Mouse (Mus musculus) embryonic facial prominence, embryonic 13.5 days (tissue): Measurements from ENCODE around the gene Cyp39a1. TPM values are rescaled to one million over a fixed set of nuclear protein-coding genes. Genes with fewer than 3 reads are reported as not detected.

Experiments
- ATAC-seq: fragments of 200-750 bp; cut with Nextera tagmentation; 2 replicates; pipeline ENCODE4 v1.8.0; 2017; ENCODE audit warnings: low read depth; ENCODE audit not compliant: insufficient number of reproducible peaks, insufficient read depth, low FRiP score, low TSS enrichment
- H3K27ac ChIP-seq: fragments of 300-500 bp; sonication (generic); 2 replicates; pipeline ENCODE4 v1.5.1; 2015; ENCODE audit warnings: moderate library complexity, mild to moderate bottlenecking, inconsistent platforms
- H3K27me3 ChIP-seq: fragments of 300-500 bp; sonication (generic); 2 replicates; pipeline ENCODE4 v1.6.1; 2015; ENCODE audit warnings: mild to moderate bottlenecking, inconsistent platforms
- H3K36me3 ChIP-seq: fragments of 300-500 bp; sonication (generic); 2 replicates; pipeline ENCODE4 v1.6.1; 2015; ENCODE audit warnings: mild to moderate bottlenecking, inconsistent platforms
- H3K4me1 ChIP-seq: fragments of 300-500 bp; sonication (generic); 2 replicates; pipeline ENCODE4 v1.6.1; 2015; ENCODE audit warnings: inconsistent platforms
- H3K4me2 ChIP-seq: fragments of 300-500 bp; sonication (generic); 2 replicates; pipeline ENCODE4 v1.6.1; 2015; ENCODE audit warnings: moderate library complexity, mild to moderate bottlenecking, inconsistent platforms
- H3K4me3 ChIP-seq: fragments of 300-500 bp; sonication (generic); 2 replicates; pipeline ENCODE4 v1.5.1; 2015; ENCODE audit warnings: mild to moderate bottlenecking, inconsistent platforms
- H3K9ac ChIP-seq: fragments of 300-500 bp; sonication (generic); 2 replicates; pipeline ENCODE4 v1.6.1; 2015; ENCODE audit warnings: mild to moderate bottlenecking, inconsistent platforms
- H3K9me3 ChIP-seq: fragments of 300-500 bp; sonication (generic); 2 replicates; pipeline ENCODE4 v1.6.1; 2016; ENCODE audit warnings: inconsistent platforms
- WGBS: fragments of 180-500 bp; shearing (Covaris S2); methylation state at CpG from one replicate; pipeline ENCODE4 v1.1.7; 2015; ENCODE audit warnings: mixed read lengths; 5-methylcytosine and 5-hydroxymethylcytosine counted together
- polyA plus RNA-seq: library from polyadenylated mRNA; unstranded; fragments of >200 nt; fragmentation: Nextera tagmentation; extraction: Ambion mirVana; gene quantifications from 2 replicates; pipeline ENCODE4 v1.2.1, GENCODE M21; 2015

Cyp39a1 gene
- polyA plus RNA-seq, 1 experiment from 2014 or later = 27.3 TPM

DNA sequence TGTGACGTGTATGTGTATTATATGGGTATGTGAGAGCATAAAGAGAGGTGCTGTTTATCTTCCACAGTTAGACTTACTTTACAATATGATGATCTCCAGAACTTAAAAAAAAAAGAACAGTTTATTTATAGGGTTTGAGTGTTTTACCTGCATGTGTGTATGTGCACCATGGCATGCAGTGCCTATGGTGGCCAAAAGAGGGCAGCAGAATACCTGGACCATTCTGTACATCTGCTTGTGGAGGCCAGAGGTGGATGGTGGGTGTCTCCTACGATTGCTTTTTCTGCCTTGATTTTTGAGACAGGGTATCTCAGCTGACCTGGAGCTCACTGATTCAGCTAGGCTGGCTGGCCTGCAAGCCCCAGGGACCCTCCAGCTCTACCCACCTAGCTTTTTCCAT, 57.3 kb downstream of the Cyp39a1 start:
- H3K27ac ChIP-seq = no peak overlapping the region
- no peaks in the 10 kb centered on the region for H3K9me3 ChIP-seq
- 98% methylated on average over 2 of the region's 2 CpGs for WGBS
- no peak overlapping the region for H3K9ac ChIP-seq
- no peaks in the 10 kb centered on the region for H3K4me1 ChIP-seq
- H3K27me3 ChIP-seq = no peaks in the 10 kb centered on the region
- no peak for ATAC-seq
- no peak overlapping the region for H3K4me2 ChIP-seq
- no peaks in the 10 kb centered on the region for H3K36me3 ChIP-seq
- H3K4me3 ChIP-seq = no peak overlapping the region

- no peak overlapping the region for H3K4me3 ChIP-seq
- no peaks in the 10 kb centered on the region for H3K27me3 ChIP-seq
- H3K4me2 ChIP-seq = no peak overlapping the region
- ATAC-seq = no peak
- no peaks in the 10 kb centered on the region for H3K9me3 ChIP-seq
- H3K27ac ChIP-seq = no peak overlapping the region
- no peaks in the 10 kb centered on the region for H3K4me1 ChIP-seq
- 83% methylated on average over 8 of the region's 8 CpGs for WGBS
- no peak overlapping the region for H3K9ac ChIP-seq
- H3K36me3 ChIP-seq = no peaks in the 10 kb centered on the region
These were observed 64.1 kb downstream of the Cyp39a1 start for GRCm38 (mm10) chr17:43731327-43731726.

DNA sequence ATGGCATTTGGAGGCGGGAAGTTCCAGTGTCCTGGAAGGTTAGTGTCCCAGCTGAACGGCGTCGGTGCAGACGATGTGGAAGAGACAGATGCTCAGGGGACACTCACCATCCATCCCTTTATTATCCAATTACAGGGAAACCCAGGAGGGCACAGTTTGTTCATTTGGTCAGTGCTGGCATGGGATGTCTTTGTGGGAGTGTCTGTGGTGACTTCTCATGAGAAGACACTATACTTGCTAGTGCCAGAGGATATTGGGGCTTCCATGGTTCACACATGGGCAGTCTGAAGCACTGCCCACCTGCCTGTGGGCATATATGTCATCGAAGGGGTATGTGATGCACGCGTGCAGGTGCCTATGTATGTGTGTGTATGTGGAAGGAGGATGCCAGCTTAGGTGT, 64.8 kb downstream of the Cyp39a1 start:
- no peak for ATAC-seq
- 95% methylated on average over 8 of the region's 8 CpGs for WGBS
- no peaks in the 10 kb centered on the region for H3K27me3 ChIP-seq

GRCm38 (mm10) chr17:43734252-43734651, 67.0 kb downstream of the Cyp39a1 start:
- Histone ChIP-seq H3K27ac (no peak overlapping the region), H3K4me2 (no peak overlapping the region), H3K27me3 (no peaks in the 10 kb centered on the region), H3K9ac (no peak overlapping the region), H3K36me3 (peaks cover 4% of the 10 kb centered on the region; the same call in 1 of the 2 replicates), H3K4me3 (no peak overlapping the region), H3K4me1 (no peaks in the 10 kb centered on the region), H3K9me3 (no peaks in the 10 kb centered on the region)
- no peak for ATAC-seq
- WGBS = 76% methylated on average over 4 of the region's 4 CpGs

More for the DNA sequence above, 64.8 kb downstream of the Cyp39a1 start:
- H3K4me1 ChIP-seq = no peaks in the 10 kb centered on the region
- H3K36me3 ChIP-seq = no peaks in the 10 kb centered on the region
- H3K4me2 ChIP-seq = no peak overlapping the region
- H3K9me3 ChIP-seq = no peaks in the 10 kb centered on the region
- no peak overlapping the region for H3K4me3 ChIP-seq
- no peak overlapping the region for H3K9ac ChIP-seq
- H3K27ac ChIP-seq = no peak overlapping the region

DNA sequence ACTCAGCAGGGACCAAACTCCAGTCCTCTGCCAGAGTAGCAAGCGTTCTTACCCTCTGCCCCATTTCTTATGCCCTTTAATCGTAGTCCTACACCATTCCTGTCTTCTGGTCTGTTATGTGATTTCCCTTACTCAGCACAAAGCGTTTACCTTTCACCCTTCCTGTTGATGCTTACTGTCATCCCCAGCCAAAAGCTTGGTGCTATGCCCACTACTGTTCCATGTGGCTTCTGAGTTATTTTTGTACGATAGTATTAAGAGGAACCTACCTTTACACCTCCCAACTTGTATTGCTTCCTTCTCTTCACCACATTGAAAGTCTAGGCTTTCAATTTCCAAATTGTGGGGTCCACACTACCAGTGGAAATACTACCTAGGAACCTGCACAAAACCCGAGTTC, 76.7 kb downstream of the Cyp39a1 start:
- 83% methylated on average over 5 of the region's 5 CpGs for WGBS
- Histone ChIP-seq H3K36me3 (no peaks in the 10 kb centered on the region), H3K9me3 (peaks cover 9% of the 10 kb centered on the region), H3K4me2 (no peak overlapping the region), H3K9ac (no peak overlapping the region), H3K4me3 (no peak overlapping the region), H3K27ac (no peak overlapping the region), H3K27me3 (no peaks in the 10 kb centered on the region), H3K4me1 (no peaks in the 10 kb centered on the region)
- ATAC-seq = no peak

- H3K9ac ChIP-seq = no peak overlapping the region
- no peaks in the 10 kb centered on the region for H3K27me3 ChIP-seq
- no peaks in the 10 kb centered on the region for H3K4me1 ChIP-seq
- ATAC-seq = no peak
- no peak overlapping the region for H3K4me2 ChIP-seq
- H3K9me3 ChIP-seq = peaks cover 9% of the 10 kb centered on the region
- 56% methylated on average over 4 of the region's 4 CpGs for WGBS
- H3K4me3 ChIP-seq = no peak overlapping the region
- H3K36me3 ChIP-seq = no peaks in the 10 kb centered on the region
- H3K27ac ChIP-seq = no peak overlapping the region
These were observed 77.2 kb downstream of the Cyp39a1 start for GRCm38 (mm10) chr17:43744425-43744824.

DNA sequence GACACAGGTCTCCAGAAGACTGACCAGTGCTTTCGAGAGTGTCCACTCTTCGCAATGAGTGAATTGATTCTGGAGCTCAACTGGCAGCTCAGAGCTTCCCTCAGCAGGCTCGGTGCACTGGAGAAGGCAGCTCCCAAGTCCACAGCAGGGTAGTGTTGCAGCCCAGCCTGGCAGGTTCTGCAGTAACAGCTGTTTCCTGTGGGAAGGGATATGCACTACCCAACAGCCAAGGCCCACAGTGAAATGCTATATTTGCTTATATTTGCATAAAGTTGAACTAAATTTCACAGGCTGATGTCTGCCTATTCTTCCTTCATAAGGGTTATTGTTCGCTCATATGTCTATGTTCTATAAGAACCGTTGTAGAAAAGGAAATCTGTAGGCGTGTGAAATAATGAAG, 83.9 kb downstream of the Cyp39a1 start:
- ATAC-seq = no peak
- H3K9me3 ChIP-seq = no peaks in the 10 kb centered on the region
- H3K4me2 ChIP-seq = no peak overlapping the region
- WGBS = 93% methylated on average over 6 of the region's 6 CpGs
- no peaks in the 10 kb centered on the region for H3K4me1 ChIP-seq
- H3K27me3 ChIP-seq = no peaks in the 10 kb centered on the region
- no peak overlapping the region for H3K9ac ChIP-seq
- H3K36me3 ChIP-seq = no peaks in the 10 kb centered on the region
- H3K27ac ChIP-seq = no peak overlapping the region
- H3K4me3 ChIP-seq = no peak overlapping the region

GRCm38 (mm10) chr17:43752811-43753210, 85.6 kb downstream of the Cyp39a1 start:
- Histone ChIP-seq H3K9ac (no peak overlapping the region), H3K27me3 (no peaks in the 10 kb centered on the region), H3K36me3 (no peaks in the 10 kb centered on the region), H3K4me1 (no peaks in the 10 kb centered on the region), H3K4me3 (no peak overlapping the region), H3K9me3 (no peaks in the 10 kb centered on the region), H3K4me2 (no peak overlapping the region), H3K27ac (no peak overlapping the region)
- no peak for ATAC-seq
- WGBS = 41% methylated on average over 1 of the region's 1 CpGs

DNA sequence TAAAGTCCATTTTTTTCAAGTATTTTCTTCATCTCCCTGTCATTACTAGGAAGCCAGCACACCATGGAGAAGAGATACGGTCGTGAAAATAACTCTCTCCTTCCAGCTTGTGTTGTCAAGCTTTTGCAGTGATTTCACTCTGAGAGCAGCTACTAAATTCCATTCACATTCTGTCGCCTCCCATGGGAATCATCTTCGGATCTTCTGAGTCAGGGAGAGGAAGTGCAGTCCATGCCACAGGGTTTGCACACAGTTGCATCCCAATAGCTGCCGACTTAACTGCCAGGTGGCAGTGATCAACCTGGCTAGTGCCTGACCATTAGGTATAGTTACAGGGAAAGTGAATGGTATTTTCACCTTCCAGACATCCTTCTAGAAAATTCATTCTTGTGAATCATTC, 87.5 kb downstream of the Cyp39a1 start:
- Histone ChIP-seq H3K4me2 (no peak overlapping the region), H3K9me3 (no peaks in the 10 kb centered on the region), H3K4me1 (no peaks in the 10 kb centered on the region), H3K4me3 (no peak overlapping the region), H3K9ac (no peak overlapping the region), H3K27ac (no peak overlapping the region), H3K27me3 (no peaks in the 10 kb centered on the region), H3K36me3 (no peaks in the 10 kb centered on the region)
- ATAC-seq = no peak
- WGBS = 56% methylated on average over 5 of the region's 5 CpGs

GRCm38 (mm10) chr17:43758607-43759259, 91.5 kb downstream of the Cyp39a1 start:
- Histone ChIP-seq H3K4me2 (no peak overlapping the region), H3K4me3 (no peak overlapping the region), H3K4me1 (no peaks in the 10 kb centered on the region), H3K36me3 (no peaks in the 10 kb centered on the region), H3K9me3 (no peaks in the 10 kb centered on the region), H3K9ac (no peak overlapping the region), H3K27me3 (no peaks in the 10 kb centered on the region), H3K27ac (no peak overlapping the region)
- ATAC-seq = no peak
- 55% methylated on average over 15 of the region's 15 CpGs for WGBS

- no peaks in the 10 kb centered on the region for H3K36me3 ChIP-seq
- H3K9ac ChIP-seq = no peak overlapping the region
- no peak overlapping the region for H3K27ac ChIP-seq
- H3K4me2 ChIP-seq = no peak overlapping the region
- H3K4me1 ChIP-seq = no peaks in the 10 kb centered on the region
- 45% methylated on average over 4 of the region's 4 CpGs for WGBS
- no peaks in the 10 kb centered on the region for H3K27me3 ChIP-seq
- ATAC-seq = no peak
- no peaks in the 10 kb centered on the region for H3K9me3 ChIP-seq
- no peak overlapping the region for H3K4me3 ChIP-seq
These were observed 117.3 kb downstream of the Cyp39a1 start for GRCm38 (mm10) chr17:43784531-43784930.

DNA sequence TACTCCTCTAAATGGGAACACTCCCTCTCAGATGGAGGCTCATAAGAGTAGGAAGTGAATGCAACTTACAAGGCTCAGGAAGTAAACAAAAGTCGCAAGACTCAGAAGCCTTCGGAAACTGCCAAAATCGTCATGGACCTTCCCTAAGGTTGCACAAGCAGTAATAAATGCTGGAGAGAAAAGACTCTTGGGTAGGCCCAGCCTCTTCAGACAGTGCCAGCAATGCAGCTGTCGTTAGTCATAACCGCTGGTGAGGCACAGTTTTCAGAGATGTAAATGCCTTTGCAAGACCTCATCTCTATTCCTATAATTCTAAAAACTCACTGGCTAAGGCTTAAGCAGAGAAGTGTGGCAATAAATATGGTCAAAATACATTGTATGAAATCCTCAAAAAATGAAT, 121.0 kb downstream of the Cyp39a1 start:
- H3K9me3 ChIP-seq = no peaks in the 10 kb centered on the region
- no peak for ATAC-seq
- no peak overlapping the region for H3K27ac ChIP-seq
- H3K4me2 ChIP-seq = no peak overlapping the region
- no peaks in the 10 kb centered on the region for H3K27me3 ChIP-seq
- no peaks in the 10 kb centered on the region for H3K4me1 ChIP-seq
- no peak overlapping the region for H3K4me3 ChIP-seq
- H3K36me3 ChIP-seq = no peaks in the 10 kb centered on the region
- no peak overlapping the region for H3K9ac ChIP-seq
- WGBS = 87% methylated on average over 5 of the region's 5 CpGs
